Mouse (Mus musculus): ENCODE data around the gene Prkg1. TPM values are rescaled to one million over a fixed set of nuclear protein-coding genes. Genes with fewer than 3 reads are reported as not detected.

Prkg1 gene
- polyA plus RNA-seq, 1 experiment from 2014 or later = 2.2 TPM

DNA sequence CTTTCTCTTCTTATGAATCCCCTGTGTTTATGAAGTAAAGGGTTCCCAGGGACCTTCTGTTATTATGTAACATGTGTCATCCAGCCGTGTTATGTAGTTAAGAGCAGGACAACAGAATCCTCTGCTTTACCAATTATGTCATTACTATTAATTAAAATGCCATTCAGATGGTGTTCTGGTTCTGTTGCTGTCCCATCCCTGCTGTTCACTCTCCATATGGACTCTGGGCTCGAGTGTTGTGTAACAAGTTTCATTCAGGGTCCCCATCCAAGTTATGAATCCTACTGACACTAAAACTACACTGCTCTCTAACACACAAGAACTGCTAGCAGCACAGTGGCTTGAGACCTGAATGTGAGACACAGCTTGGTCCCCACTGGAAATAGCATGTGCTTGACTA is 102.0 kb downstream of the Prkg1 start:
- WGBS = 63% methylated on average over 2 of the region's 2 CpGs
- no peak for DNase-seq (ENCODE audit: low spot score)
- H3K9me3 ChIP-seq (ENCODE audit: control insufficient read depth, low read length) = no peaks in the 10 kb centered on the region

DNA sequence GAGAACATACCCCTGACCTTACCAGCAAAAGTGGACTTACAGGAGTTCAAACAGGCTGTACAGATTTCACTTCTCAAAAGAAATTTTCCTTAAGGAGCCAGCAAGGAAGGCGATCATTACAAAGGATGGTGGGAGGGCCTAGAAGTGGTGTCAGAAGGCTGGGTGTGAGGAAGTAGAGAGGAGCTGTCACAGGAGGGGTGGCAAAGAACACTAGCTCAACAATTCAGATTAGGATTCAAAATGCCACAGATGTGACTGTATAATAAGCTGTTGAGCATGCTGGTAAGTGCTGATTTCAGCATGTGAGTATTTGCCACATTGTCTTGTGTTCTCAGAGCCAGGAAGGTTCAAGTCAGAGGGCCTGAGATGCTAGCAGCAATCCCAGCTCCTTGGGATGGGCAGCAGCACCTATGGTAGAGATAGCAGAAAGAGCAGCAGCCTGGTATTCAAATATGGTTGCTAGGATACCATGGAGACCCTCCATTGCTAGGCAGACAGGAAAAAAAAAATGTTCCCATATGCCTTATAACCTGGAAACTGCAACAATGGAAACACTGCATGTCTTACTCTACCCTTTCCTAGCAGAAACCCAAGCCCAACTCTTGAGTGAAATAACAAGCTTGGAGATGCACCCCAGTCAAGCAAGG is 106.0 kb downstream of the Prkg1 start:
- no peak for ATAC-seq (replicated peaks; ENCODE audit: low FRiP score)
- DNase-seq (ENCODE audit: low spot score) = no peak
- WGBS = 57% methylated on average over 1 of the region's 1 CpGs

More for the DNA sequence above, 102.0 kb downstream of the Prkg1 start:
- Histone ChIP-seq H3K9ac (ENCODE audit: low read depth, low read length) (no peak overlapping the region), H3K27ac (ENCODE audit: low read depth, low read length) (no peak overlapping the region), H3K4me2 (no peak overlapping the region), H3K27me3 (replicated peaks; ENCODE audit: control insufficient read depth, insufficient read depth, low read length) (peaks cover 24% of the 10 kb centered on the region), H3K36me3 (ENCODE audit: control insufficient read depth, insufficient read depth, low read length) (no peaks in the 10 kb centered on the region), H3K4me3 (ENCODE audit: low read depth, low read length) (no peak overlapping the region), H3K4me1 (replicated peaks; ENCODE audit: control insufficient read depth, insufficient read depth, low read length) (peaks cover 5% of the 10 kb centered on the region)
- ATAC-seq (replicated peaks; ENCODE audit: low FRiP score) = no peak

DNA sequence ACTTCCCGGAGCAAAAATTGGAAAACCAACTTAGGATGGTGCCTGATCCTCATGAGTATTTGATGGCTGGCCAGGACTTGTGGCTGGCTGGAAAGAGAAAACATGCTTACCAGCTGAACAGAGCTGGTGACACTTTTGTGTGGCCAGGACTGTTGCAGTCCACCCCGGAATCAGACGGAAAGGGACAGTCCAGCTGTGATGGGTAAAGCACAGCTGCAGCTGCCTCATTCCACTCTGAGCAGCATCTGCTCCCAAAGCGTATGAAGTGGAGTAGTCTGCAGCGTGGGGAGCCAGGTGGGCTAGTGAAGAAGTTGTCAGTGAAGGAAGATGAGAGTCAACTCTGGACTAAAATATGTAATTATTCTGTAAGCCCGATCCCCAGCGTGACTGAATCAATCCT is 108.6 kb downstream of the Prkg1 start:
- H3K4me2 ChIP-seq = no peak overlapping the region
- no peaks in the 10 kb centered on the region for H3K27me3 ChIP-seq (replicated peaks; ENCODE audit: control insufficient read depth, insufficient read depth, low read length)
- no peak overlapping the region for H3K9ac ChIP-seq (ENCODE audit: low read depth, low read length)
- no peaks in the 10 kb centered on the region for H3K36me3 ChIP-seq (ENCODE audit: control insufficient read depth, insufficient read depth, low read length)
- 87% methylated on average over 7 of the region's 7 CpGs for WGBS
- no peak overlapping the region for H3K27ac ChIP-seq (ENCODE audit: low read depth, low read length)
- no peaks in the 10 kb centered on the region for H3K4me1 ChIP-seq (replicated peaks; ENCODE audit: control insufficient read depth, insufficient read depth, low read length)
- ATAC-seq (replicated peaks; ENCODE audit: low FRiP score) = no peak
- no peaks in the 10 kb centered on the region for H3K9me3 ChIP-seq (ENCODE audit: control insufficient read depth, low read length)
- no peak for DNase-seq (ENCODE audit: low spot score)
- H3K4me3 ChIP-seq (ENCODE audit: low read depth, low read length) = no peak overlapping the region

More for the DNA sequence above, 106.0 kb downstream of the Prkg1 start:
- no peak overlapping the region for H3K9ac ChIP-seq (ENCODE audit: low read depth, low read length)
- H3K4me1 ChIP-seq (replicated peaks; ENCODE audit: control insufficient read depth, insufficient read depth, low read length) = no peaks in the 10 kb centered on the region
- H3K4me2 ChIP-seq = no peak overlapping the region
- H3K36me3 ChIP-seq (ENCODE audit: control insufficient read depth, insufficient read depth, low read length) = no peaks in the 10 kb centered on the region
- H3K9me3 ChIP-seq (ENCODE audit: control insufficient read depth, low read length) = no peaks in the 10 kb centered on the region
- H3K4me3 ChIP-seq (ENCODE audit: low read depth, low read length) = no peak overlapping the region
- no peak overlapping the region for H3K27ac ChIP-seq (ENCODE audit: low read depth, low read length)
- peaks cover 9% of the 10 kb centered on the region for H3K27me3 ChIP-seq (replicated peaks; ENCODE audit: control insufficient read depth, insufficient read depth, low read length)

DNA sequence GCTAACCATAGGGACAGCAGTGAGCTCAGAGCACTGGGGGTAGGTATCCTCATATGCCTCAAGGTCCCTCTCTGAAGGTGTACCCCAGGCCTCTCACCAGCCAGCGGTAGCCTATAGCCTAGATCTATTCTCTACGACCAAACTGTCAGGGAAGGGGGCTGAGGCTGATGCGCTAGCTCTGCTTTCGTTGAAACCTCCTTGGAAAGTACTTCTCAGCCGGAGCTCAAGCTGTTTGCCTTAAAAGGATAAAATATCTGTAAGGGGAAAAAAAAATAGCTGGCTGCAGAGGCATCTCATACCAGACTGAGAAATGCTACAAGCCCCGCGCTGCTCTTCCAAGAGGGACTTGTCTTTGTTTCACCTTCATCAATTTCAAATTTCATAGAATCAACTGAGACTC is 109.0 kb downstream of the Prkg1 start:
- Histone ChIP-seq H3K36me3 (ENCODE audit: control insufficient read depth, insufficient read depth, low read length) (no peaks in the 10 kb centered on the region), H3K27me3 (replicated peaks; ENCODE audit: control insufficient read depth, insufficient read depth, low read length) (no peaks in the 10 kb centered on the region), H3K4me2 (no peak overlapping the region), H3K9ac (ENCODE audit: low read depth, low read length) (no peak overlapping the region), H3K9me3 (ENCODE audit: control insufficient read depth, low read length) (no peaks in the 10 kb centered on the region), H3K27ac (ENCODE audit: low read depth, low read length) (no peak overlapping the region), H3K4me3 (ENCODE audit: low read depth, low read length) (no peak overlapping the region), H3K4me1 (replicated peaks; ENCODE audit: control insufficient read depth, insufficient read depth, low read length) (no peaks in the 10 kb centered on the region)
- WGBS = 84% methylated on average over 7 of the region's 7 CpGs
- no peak for DNase-seq (ENCODE audit: low spot score)
- ATAC-seq (replicated peaks; ENCODE audit: low FRiP score) = no peak

DNA sequence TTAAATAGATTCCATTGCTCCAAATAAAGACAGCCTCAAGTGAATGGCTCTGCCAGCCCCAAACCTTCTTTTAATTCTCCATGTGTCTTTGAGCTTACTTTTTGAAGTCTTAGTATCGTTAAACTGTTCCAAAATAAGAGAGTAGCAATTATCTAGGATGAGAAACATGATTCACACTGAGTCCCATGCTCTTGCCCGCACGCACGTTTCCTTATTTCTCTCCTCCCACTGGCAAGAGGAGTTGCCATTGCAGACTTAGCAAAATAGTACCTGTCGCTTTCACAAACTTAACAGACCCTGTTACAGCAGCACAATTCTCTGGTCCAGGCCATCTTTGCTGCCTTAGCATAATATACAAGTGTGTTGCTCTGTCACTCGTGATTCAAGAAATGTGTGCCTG is 110.8 kb downstream of the Prkg1 start:
- no peaks in the 10 kb centered on the region for H3K27me3 ChIP-seq (replicated peaks; ENCODE audit: control insufficient read depth, insufficient read depth, low read length)
- DNase-seq (ENCODE audit: low spot score) (no peak), ATAC-seq (replicated peaks; ENCODE audit: low FRiP score) (no peak)
- no peaks in the 10 kb centered on the region for H3K36me3 ChIP-seq (ENCODE audit: control insufficient read depth, insufficient read depth, low read length)
- H3K27ac ChIP-seq (ENCODE audit: low read depth, low read length) = no peak overlapping the region
- H3K4me3 ChIP-seq (ENCODE audit: low read depth, low read length) = no peak overlapping the region
- H3K9ac ChIP-seq (ENCODE audit: low read depth, low read length) = no peak overlapping the region
- whole genome bisulfite sequencing = 82% methylated on average over 6 of the region's 6 CpGs
- no peak overlapping the region for H3K4me2 ChIP-seq
- H3K4me1 ChIP-seq (replicated peaks; ENCODE audit: control insufficient read depth, insufficient read depth, low read length) = no peaks in the 10 kb centered on the region
- H3K9me3 ChIP-seq (ENCODE audit: control insufficient read depth, low read length) = no peaks in the 10 kb centered on the region

DNA sequence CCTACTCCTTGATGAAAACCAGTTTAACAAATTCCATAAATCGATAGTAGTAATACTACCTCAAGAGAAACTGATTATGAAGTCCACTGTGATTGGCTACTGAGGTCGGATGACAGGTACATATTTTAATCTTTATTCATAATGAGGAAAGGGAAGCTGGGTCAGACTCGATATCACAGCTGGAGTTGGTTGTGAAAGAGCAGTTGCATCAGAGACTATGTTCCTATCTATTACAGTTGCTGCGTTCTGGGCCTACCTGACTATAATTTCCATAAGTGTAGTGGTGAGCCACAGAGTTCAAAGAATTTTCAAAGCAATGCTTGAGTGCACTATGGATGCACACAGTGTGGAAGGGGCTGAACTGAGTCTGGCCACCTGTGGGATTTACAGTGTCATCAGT is 114.4 kb downstream of the Prkg1 start:
- Histone ChIP-seq H3K27me3 (replicated peaks; ENCODE audit: control insufficient read depth, insufficient read depth, low read length) (no peaks in the 10 kb centered on the region), H3K4me2 (no peak overlapping the region), H3K4me3 (ENCODE audit: low read depth, low read length) (no peak overlapping the region), H3K9me3 (ENCODE audit: control insufficient read depth, low read length) (no peaks in the 10 kb centered on the region), H3K36me3 (ENCODE audit: control insufficient read depth, insufficient read depth, low read length) (no peaks in the 10 kb centered on the region), H3K4me1 (replicated peaks; ENCODE audit: control insufficient read depth, insufficient read depth, low read length) (peaks cover 6% of the 10 kb centered on the region; the same call in 1 of the 2 replicates), H3K9ac (ENCODE audit: low read depth, low read length) (no peak overlapping the region), H3K27ac (ENCODE audit: low read depth, low read length) (no peak overlapping the region)
- ATAC-seq (replicated peaks; ENCODE audit: low FRiP score) (no peak), DNase-seq (ENCODE audit: low spot score) (no peak)
- 78% methylated on average over 4 of the region's 4 CpGs for WGBS

DNA sequence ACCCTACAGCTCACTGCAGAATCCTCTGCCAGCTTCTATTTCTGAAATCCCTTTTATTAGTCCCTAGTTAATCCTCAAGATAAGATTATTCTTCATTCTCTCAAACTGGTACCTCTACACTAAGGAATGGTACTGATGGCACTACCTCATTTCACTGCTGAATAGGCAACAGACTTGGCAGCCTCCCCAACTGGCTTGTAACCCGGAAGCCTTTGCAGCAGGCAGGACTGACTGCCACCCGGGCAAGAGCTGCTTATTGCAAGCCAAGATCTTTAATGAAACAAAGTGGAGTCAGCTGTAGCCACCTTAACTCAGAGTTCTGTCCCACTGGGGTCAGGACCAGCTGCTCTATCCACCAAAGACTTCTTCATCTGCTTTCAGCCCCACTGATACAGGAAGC is 117.3 kb downstream of the Prkg1 start:
- Histone ChIP-seq H3K4me1 (replicated peaks; ENCODE audit: control insufficient read depth, insufficient read depth, low read length) (peaks cover 6% of the 10 kb centered on the region; the same call in 1 of the 2 replicates), H3K4me2 (no peak overlapping the region), H3K27ac (ENCODE audit: low read depth, low read length) (no peak overlapping the region), H3K36me3 (ENCODE audit: control insufficient read depth, insufficient read depth, low read length) (no peaks in the 10 kb centered on the region), H3K4me3 (ENCODE audit: low read depth, low read length) (no peak overlapping the region), H3K9ac (ENCODE audit: low read depth, low read length) (no peak overlapping the region), H3K9me3 (ENCODE audit: control insufficient read depth, low read length) (no peaks in the 10 kb centered on the region), H3K27me3 (replicated peaks; ENCODE audit: control insufficient read depth, insufficient read depth, low read length) (no peaks in the 10 kb centered on the region)
- WGBS = 66% methylated on average over 2 of the region's 2 CpGs
- ATAC-seq (replicated peaks; ENCODE audit: low FRiP score) = no peak
- DNase-seq (ENCODE audit: low spot score) = no peak

DNA sequence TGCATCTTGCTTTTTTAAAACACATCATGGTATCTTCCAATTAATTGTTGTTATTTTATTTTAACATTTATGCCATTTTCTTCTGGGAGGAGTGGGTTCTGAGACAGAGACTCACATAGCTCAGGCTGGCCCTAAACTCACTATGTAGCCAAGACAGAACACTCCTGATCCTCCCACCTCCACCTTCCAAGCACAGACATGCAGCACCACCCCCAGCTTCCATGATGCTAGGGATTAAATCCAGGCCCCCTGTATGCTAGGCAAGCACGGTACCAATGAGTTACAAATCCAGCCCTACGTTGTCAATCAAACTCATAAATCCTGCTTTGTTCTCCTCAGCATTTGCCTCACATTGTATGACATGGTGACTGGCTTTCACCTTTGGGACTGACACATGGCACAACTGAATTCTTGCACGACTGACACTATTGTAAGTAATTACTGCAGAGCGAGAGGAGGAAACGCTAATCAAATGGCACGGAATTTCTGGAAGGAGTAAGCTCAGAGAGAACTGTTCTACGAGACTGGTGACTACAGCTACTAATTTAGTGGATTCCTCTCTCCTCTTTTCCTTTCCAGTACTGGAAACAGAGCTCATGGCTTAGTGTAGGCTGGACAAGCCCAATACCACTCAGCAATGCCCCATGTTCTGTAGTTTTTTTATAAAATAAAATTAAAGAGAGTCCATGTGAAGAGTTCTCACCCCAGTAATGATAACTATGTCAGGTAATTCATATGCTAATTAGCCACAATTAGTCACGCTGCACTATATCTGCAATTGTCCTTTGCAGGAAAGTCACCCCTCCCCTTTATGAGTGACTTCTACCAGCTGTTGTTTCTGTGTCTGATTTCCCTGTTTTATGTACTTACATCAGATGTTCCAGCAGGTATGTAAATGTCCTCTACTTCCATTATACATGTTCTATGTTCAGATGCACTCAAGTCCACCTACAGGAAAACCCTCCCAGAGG is 133.6 kb downstream of the Prkg1 start:
- Histone ChIP-seq H3K4me3 (ENCODE audit: low read depth, low read length) (no peak overlapping the region), H3K9me3 (ENCODE audit: control insufficient read depth, low read length) (no peaks in the 10 kb centered on the region), H3K36me3 (ENCODE audit: control insufficient read depth, insufficient read depth, low read length) (no peaks in the 10 kb centered on the region), H3K27me3 (replicated peaks; ENCODE audit: control insufficient read depth, insufficient read depth, low read length) (no peaks in the 10 kb centered on the region), H3K4me1 (replicated peaks; ENCODE audit: control insufficient read depth, insufficient read depth, low read length) (no peaks in the 10 kb centered on the region), H3K27ac (ENCODE audit: low read depth, low read length) (no peak overlapping the region), H3K4me2 (no peak overlapping the region), H3K9ac (ENCODE audit: low read depth, low read length) (no peak overlapping the region)
- WGBS = 79% methylated on average over 8 of the region's 8 CpGs
- DNase-seq (ENCODE audit: low spot score) (no peak), ATAC-seq (replicated peaks; ENCODE audit: low FRiP score) (no peak)

Measured in liver, embryonic 11.5 days (tissue).